Mouse (Mus musculus): ENCODE results near the gene Cop1. TPM values are rescaled to one million over a fixed set of nuclear protein-coding genes. Genes with fewer than 3 reads are reported as not detected.

Cop1 gene
- polyA plus RNA-seq, 1 experiment from 2014 or later, result 158 TPM

DNA sequence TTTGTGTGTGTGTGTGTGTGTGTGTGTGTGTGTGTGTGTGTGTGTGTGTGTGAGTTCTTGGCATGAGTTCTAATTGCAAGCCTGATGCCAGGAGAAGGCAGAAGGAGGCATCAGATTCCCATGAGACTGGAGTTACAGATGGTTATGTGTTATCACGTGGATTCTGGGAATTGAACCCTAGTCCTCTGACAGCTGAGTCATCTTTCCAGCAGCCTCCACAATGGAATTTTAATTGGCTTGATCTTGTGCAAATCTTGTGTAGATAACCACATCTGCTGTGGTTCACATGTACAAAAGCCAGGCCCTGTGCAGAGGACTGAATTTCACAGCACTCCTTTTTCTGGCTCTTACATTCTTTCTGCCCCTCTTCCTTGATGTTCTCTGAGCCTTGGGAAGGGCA lies 150.1 kb downstream of the Cop1 start:
- H3K4me3 ChIP-seq (ENCODE audit: low read depth, low read length), result no peak overlapping the region
- ATAC-seq (replicated peaks; ENCODE audit: low FRiP score), result no peak
- H3K27me3 ChIP-seq (ENCODE audit: control insufficient read depth, insufficient read depth, low read length), result no peaks in the 10 kb centered on the region
- H3K4me2 ChIP-seq (ENCODE audit: low read depth, low read length, severe bottlenecking), result no peak overlapping the region
- H3K9me3 ChIP-seq (ENCODE audit: control insufficient read depth, low read length), result no peaks in the 10 kb centered on the region
- no peaks in the 10 kb centered on the region for H3K36me3 ChIP-seq (ENCODE audit: control insufficient read depth, insufficient read depth, low read length)
- 78% methylated on average over 1 of the region's 1 CpGs for WGBS
- no peak overlapping the region for H3K9ac ChIP-seq (ENCODE audit: low read length)
- peak; percentile 4 for DNase-seq (ENCODE audit: low spot score)
- no peaks in the 10 kb centered on the region for H3K4me1 ChIP-seq (replicated peaks; ENCODE audit: control insufficient read depth, insufficient read depth, low read length)
- H3K27ac ChIP-seq (ENCODE audit: low read depth, low read length), result no peak overlapping the region

DNA sequence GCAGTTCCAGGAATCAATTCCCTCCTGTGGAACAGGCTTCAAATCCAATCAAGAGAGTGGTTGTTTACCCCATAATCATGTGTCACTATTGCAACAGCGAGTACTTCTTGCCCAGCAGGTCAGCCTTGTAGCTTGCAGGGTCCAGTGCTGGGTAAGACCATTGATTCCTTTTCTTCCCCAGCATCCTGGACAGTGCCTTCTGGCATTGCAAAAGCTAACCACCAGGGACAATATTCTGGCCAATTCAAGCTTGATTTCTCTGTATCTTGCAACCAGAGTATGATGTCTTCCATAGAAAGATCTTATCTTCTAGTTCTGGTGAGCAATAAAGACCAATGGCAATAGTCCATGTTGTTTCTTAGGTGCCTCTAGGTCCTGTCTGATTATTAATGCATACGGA lies 150.8 kb downstream of the Cop1 start:
- no peaks in the 10 kb centered on the region for H3K4me1 ChIP-seq (replicated peaks; ENCODE audit: control insufficient read depth, insufficient read depth, low read length)
- H3K27ac ChIP-seq (ENCODE audit: low read depth, low read length), result no peak overlapping the region
- no peak overlapping the region for H3K4me2 ChIP-seq (ENCODE audit: low read depth, low read length, severe bottlenecking)
- no peaks in the 10 kb centered on the region for H3K9me3 ChIP-seq (ENCODE audit: control insufficient read depth, low read length)
- DNase-seq (ENCODE audit: low spot score) (peak; percentile 24), ATAC-seq (replicated peaks; ENCODE audit: low FRiP score) (no peak)
- H3K9ac ChIP-seq (ENCODE audit: low read length), result no peak overlapping the region
- WGBS, result 94% methylated on average over 2 of the region's 2 CpGs
- H3K36me3 ChIP-seq (ENCODE audit: control insufficient read depth, insufficient read depth, low read length), result no peaks in the 10 kb centered on the region
- H3K4me3 ChIP-seq (ENCODE audit: low read depth, low read length), result no peak overlapping the region
- no peaks in the 10 kb centered on the region for H3K27me3 ChIP-seq (ENCODE audit: control insufficient read depth, insufficient read depth, low read length)

DNA sequence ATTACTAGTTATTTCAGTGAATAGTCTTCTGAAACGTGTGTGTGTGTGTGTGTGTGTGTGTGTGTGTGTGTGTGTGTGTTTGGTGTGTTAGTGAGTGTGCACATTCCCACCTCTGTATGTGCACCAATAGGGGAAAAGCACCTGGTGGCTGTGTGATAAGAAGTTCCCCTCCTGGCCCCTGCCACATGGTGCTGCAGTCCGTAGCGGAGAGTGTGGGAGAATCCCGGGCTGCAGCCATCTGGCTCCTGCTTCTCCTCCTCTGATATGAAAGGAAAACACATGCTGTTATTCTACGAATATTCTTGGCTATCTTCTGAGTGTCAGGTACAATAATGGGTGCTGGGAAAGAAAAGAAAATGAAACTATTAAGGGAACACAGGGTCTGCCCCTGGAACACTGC lies 154.3 kb downstream of the Cop1 start:
- DNase-seq (ENCODE audit: low spot score) (no peak), ATAC-seq (replicated peaks; ENCODE audit: low FRiP score) (no peak)
- Histone ChIP-seq H3K4me1 (replicated peaks; ENCODE audit: control insufficient read depth, insufficient read depth, low read length) (no peaks in the 10 kb centered on the region), H3K4me3 (ENCODE audit: low read depth, low read length) (no peak overlapping the region), H3K27ac (ENCODE audit: low read depth, low read length) (no peak overlapping the region), H3K4me2 (ENCODE audit: low read depth, low read length, severe bottlenecking) (no peak overlapping the region), H3K9me3 (ENCODE audit: control insufficient read depth, low read length) (no peaks in the 10 kb centered on the region), H3K9ac (ENCODE audit: low read length) (no peak overlapping the region), H3K36me3 (ENCODE audit: control insufficient read depth, insufficient read depth, low read length) (no peaks in the 10 kb centered on the region), H3K27me3 (ENCODE audit: control insufficient read depth, insufficient read depth, low read length) (no peaks in the 10 kb centered on the region)
- WGBS, result 74% methylated on average over 5 of the region's 5 CpGs

- Histone ChIP-seq H3K36me3 (ENCODE audit: control insufficient read depth, insufficient read depth, low read length) (no peaks in the 10 kb centered on the region), H3K27ac (ENCODE audit: low read depth, low read length) (no peak overlapping the region), H3K27me3 (ENCODE audit: control insufficient read depth, insufficient read depth, low read length) (no peaks in the 10 kb centered on the region), H3K4me1 (replicated peaks; ENCODE audit: control insufficient read depth, insufficient read depth, low read length) (peaks cover 3% of the 10 kb centered on the region; the same call in 1 of the 2 replicates), H3K9ac (ENCODE audit: low read length) (no peak overlapping the region), H3K4me3 (ENCODE audit: low read depth, low read length) (no peak overlapping the region), H3K4me2 (ENCODE audit: low read depth, low read length, severe bottlenecking) (no peak overlapping the region), H3K9me3 (ENCODE audit: control insufficient read depth, low read length) (no peaks in the 10 kb centered on the region)
- ATAC-seq (replicated peaks; ENCODE audit: low FRiP score), result no peak
- WGBS, result 86% methylated on average over 13 of the region's 13 CpGs
- no peak for DNase-seq (ENCODE audit: low spot score)
Measured at GRCm38 (mm10) chr1:159388565-159389024, 156.5 kb downstream of the Cop1 start.

DNA sequence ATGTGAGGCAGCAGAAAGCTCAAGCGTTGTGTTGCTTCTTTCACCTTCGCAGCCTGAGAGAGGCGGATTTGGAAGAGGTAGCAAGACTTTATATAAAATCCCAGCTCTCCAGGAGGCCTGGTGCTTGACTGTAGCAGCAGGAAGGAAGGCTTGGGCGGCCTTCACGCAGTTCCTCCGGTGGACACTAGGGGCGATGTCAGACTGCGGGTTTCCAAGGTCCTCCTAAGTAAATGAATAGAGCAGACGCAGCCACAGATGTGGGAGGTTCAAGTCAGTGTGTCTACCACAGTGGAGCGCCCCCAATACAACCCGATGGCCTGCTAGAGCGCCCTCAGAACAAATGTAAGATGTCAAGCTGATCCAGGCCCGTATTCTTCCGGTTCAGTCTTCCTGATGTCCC lies 157.9 kb downstream of the Cop1 start:
- ATAC-seq (replicated peaks; ENCODE audit: low FRiP score) (peak; percentile 62), DNase-seq (ENCODE audit: low spot score) (peak; percentile 83)
- Histone ChIP-seq H3K36me3 (ENCODE audit: control insufficient read depth, insufficient read depth, low read length) (no peaks in the 10 kb centered on the region), H3K27ac (ENCODE audit: low read depth, low read length) (no peak overlapping the region), H3K4me3 (ENCODE audit: low read depth, low read length) (no peak overlapping the region), H3K9me3 (ENCODE audit: control insufficient read depth, low read length) (no peaks in the 10 kb centered on the region), H3K4me2 (ENCODE audit: low read depth, low read length, severe bottlenecking) (no peak overlapping the region), H3K27me3 (ENCODE audit: control insufficient read depth, insufficient read depth, low read length) (no peaks in the 10 kb centered on the region), H3K4me1 (replicated peaks; ENCODE audit: control insufficient read depth, insufficient read depth, low read length) (peaks cover 3% of the 10 kb centered on the region; the same call in 1 of the 2 replicates), H3K9ac (ENCODE audit: low read length) (no peak overlapping the region)
- WGBS, result 15% methylated on average over 14 of the region's 14 CpGs

- DNase-seq (ENCODE audit: low spot score), result no peak
- Histone ChIP-seq H3K36me3 (ENCODE audit: control insufficient read depth, insufficient read depth, low read length) (no peaks in the 10 kb centered on the region), H3K4me3 (ENCODE audit: low read depth, low read length) (no peak overlapping the region), H3K4me1 (replicated peaks; ENCODE audit: control insufficient read depth, insufficient read depth, low read length) (peaks cover 3% of the 10 kb centered on the region; the same call in 1 of the 2 replicates), H3K9me3 (ENCODE audit: control insufficient read depth, low read length) (no peaks in the 10 kb centered on the region), H3K27ac (ENCODE audit: low read depth, low read length) (no peak overlapping the region), H3K4me2 (ENCODE audit: low read depth, low read length, severe bottlenecking) (no peak overlapping the region), H3K27me3 (ENCODE audit: control insufficient read depth, insufficient read depth, low read length) (no peaks in the 10 kb centered on the region), H3K9ac (ENCODE audit: low read length) (no peak overlapping the region)
- WGBS, result 59% methylated on average over 8 of the region's 8 CpGs
- ATAC-seq (replicated peaks; ENCODE audit: low FRiP score), result no peak
Measured at GRCm38 (mm10) chr1:159392667-159393066, 160.5 kb downstream of the Cop1 start.

DNA sequence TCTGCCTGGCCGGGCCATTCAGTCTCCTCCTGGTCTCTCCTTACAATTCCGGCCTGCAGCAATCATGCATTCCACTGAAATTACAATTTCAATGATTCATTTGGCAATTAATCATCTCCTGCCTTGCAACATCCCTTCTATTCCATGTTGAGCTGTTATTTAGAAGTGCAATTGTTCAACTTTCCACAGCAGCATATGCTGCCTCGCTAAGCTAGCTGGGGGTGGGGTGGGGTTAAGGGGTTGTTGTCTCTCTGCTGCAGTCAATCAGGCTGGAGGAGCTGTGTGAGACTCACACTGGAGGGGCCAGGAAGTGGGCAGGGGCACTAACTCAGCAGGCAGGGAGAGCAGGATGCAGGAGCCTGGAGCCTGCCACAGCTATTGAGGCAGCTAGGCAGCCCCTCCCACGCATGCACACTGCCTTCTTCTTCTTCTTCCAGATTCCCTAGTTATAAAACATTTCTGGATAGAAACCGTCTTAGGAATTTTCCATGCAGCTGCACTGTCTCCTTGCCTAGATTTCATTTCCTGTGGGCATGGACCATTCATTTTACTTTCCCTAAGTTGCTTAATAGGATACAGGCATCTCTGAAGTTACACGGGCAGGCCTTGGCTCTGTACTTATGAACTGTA lies 161.1 kb downstream of the Cop1 start:
- ATAC-seq (replicated peaks; ENCODE audit: low FRiP score), result no peak
- peak; percentile 57 for DNase-seq (ENCODE audit: low spot score)
- Histone ChIP-seq H3K4me1 (replicated peaks; ENCODE audit: control insufficient read depth, insufficient read depth, low read length) (peaks cover 3% of the 10 kb centered on the region; the same call in 1 of the 2 replicates), H3K9ac (ENCODE audit: low read length) (no peak overlapping the region), H3K4me3 (ENCODE audit: low read depth, low read length) (no peak overlapping the region), H3K36me3 (ENCODE audit: control insufficient read depth, insufficient read depth, low read length) (no peaks in the 10 kb centered on the region), H3K9me3 (ENCODE audit: control insufficient read depth, low read length) (no peaks in the 10 kb centered on the region), H3K4me2 (ENCODE audit: low read depth, low read length, severe bottlenecking) (no peak overlapping the region), H3K27ac (ENCODE audit: low read depth, low read length) (no peak overlapping the region), H3K27me3 (ENCODE audit: control insufficient read depth, insufficient read depth, low read length) (no peaks in the 10 kb centered on the region)
- 29% methylated on average over 6 of the region's 6 CpGs for WGBS

DNA sequence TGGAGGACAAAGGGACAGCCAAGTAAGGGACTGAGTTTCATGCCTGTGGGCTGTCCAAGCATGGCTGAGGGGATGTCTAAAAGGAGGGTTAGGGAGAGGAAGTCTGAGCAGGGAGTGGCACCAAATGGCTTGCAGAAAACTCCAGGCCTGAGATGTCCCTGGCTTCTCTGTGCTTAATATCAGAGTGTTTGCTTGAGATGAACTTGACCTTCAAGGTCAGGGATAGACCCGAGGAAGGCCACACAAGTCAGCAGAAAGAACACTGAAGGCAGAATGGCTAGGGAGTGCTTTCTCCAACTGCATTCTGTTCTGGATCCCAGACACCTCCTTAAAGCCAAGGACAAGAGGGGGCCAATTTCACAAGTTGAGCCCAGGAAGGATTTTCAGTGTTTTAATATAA lies 161.8 kb downstream of the Cop1 start:
- WGBS, result 40% methylated on average over 1 of the region's 1 CpGs
- ATAC-seq (replicated peaks; ENCODE audit: low FRiP score), result no peak
- no peak overlapping the region for H3K4me3 ChIP-seq (ENCODE audit: low read depth, low read length)

DNA sequence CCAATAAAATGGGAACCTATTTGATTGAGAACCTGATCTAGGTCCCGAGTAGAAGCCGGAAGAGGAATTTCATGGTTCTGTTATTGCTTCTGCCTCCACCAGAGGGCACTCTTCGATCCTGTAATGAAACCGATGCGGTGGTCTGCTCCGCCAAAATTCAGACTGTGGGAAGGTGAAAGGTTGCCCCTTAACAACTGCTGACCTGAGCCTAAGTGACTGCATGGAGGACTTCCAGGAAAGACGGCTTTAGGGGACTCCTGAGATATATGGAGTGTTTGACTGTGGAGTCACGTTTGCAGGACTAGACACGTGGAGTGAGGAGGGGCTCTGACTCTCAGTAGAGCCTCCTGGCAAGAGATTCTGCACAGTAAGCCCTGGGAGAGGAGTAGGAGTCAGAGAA lies 164.4 kb downstream of the Cop1 start:
- H3K27me3 ChIP-seq (ENCODE audit: control insufficient read depth, insufficient read depth, low read length), result no peaks in the 10 kb centered on the region
- H3K4me2 ChIP-seq (ENCODE audit: low read depth, low read length, severe bottlenecking), result peak overlapping the region; percentile 29; the same call in 1 of the 2 replicates
- DNase-seq (ENCODE audit: low spot score) (peak; percentile 65), ATAC-seq (replicated peaks; ENCODE audit: low FRiP score) (peak; percentile 71)
- no peaks in the 10 kb centered on the region for H3K9me3 ChIP-seq (ENCODE audit: control insufficient read depth, low read length)
- H3K9ac ChIP-seq (ENCODE audit: low read length), result no peak overlapping the region
- H3K27ac ChIP-seq (ENCODE audit: low read depth, low read length), result no peak overlapping the region
- peaks cover 3% of the 10 kb centered on the region; the same call in 1 of the 2 replicates for H3K4me1 ChIP-seq (replicated peaks; ENCODE audit: control insufficient read depth, insufficient read depth, low read length)
- no peaks in the 10 kb centered on the region for H3K36me3 ChIP-seq (ENCODE audit: control insufficient read depth, insufficient read depth, low read length)
- H3K4me3 ChIP-seq (ENCODE audit: low read depth, low read length), result no peak overlapping the region
- WGBS, result 10% methylated on average over 9 of the region's 9 CpGs

More for the DNA sequence above, 161.8 kb downstream of the Cop1 start:
- no peak for DNase-seq (ENCODE audit: low spot score)
- peaks cover 3% of the 10 kb centered on the region; the same call in 1 of the 2 replicates for H3K4me1 ChIP-seq (replicated peaks; ENCODE audit: control insufficient read depth, insufficient read depth, low read length)
- no peak overlapping the region for H3K9ac ChIP-seq (ENCODE audit: low read length)
- H3K27me3 ChIP-seq (ENCODE audit: control insufficient read depth, insufficient read depth, low read length), result no peaks in the 10 kb centered on the region
- H3K36me3 ChIP-seq (ENCODE audit: control insufficient read depth, insufficient read depth, low read length), result no peaks in the 10 kb centered on the region
- H3K27ac ChIP-seq (ENCODE audit: low read depth, low read length), result no peak overlapping the region
- no peaks in the 10 kb centered on the region for H3K9me3 ChIP-seq (ENCODE audit: control insufficient read depth, low read length)
- H3K4me2 ChIP-seq (ENCODE audit: low read depth, low read length, severe bottlenecking), result no peak overlapping the region

Measured in forebrain, embryonic 11.5 days (tissue).